Mouse (Mus musculus) forelimb bud, embryonic 11.5 days (tissue): ENCODE measurements around the gene Krt80.

Experiments
- DNase-seq: peaks from one replicate; pipeline ENCODE4 v3.0.0-alpha.2; 2012; ENCODE audit warnings: low read depth, low spot score

The Krt80 gene

GRCm38 (mm10) chr15:101317814-101318500 is 52.0 kb downstream of the Krt80 start:
- no peak for DNase-seq

- no peak for DNase-seq
These were observed 52.8 kb downstream of the Krt80 start for GRCm38 (mm10) chr15:101316913-101317813.

GRCm38 (mm10) chr15:101316279-101316912 is 53.6 kb downstream of the Krt80 start:
- no peak for DNase-seq

- DNase-seq: peak; percentile 93
These were observed 54.1 kb downstream of the Krt80 start for GRCm38 (mm10) chr15:101315832-101316231.

GRCm38 (mm10) chr15:101315378-101315777 is 54.6 kb downstream of the Krt80 start:
- no peak for DNase-seq

- no peak for DNase-seq
These were observed 58.0 kb downstream of the Krt80 start for GRCm38 (mm10) chr15:101312006-101312405.

- DNase-seq: no peak
These were observed 58.7 kb downstream of the Krt80 start for GRCm38 (mm10) chr15:101311087-101311770.

- no peak for DNase-seq
These were observed 60.5 kb downstream of the Krt80 start for GRCm38 (mm10) chr15:101309493-101309892.

- no peak for DNase-seq
These were observed 61.3 kb downstream of the Krt80 start for GRCm38 (mm10) chr15:101308440-101309348.

- DNase-seq: no peak
These were observed 63.5 kb downstream of the Krt80 start for GRCm38 (mm10) chr15:101306459-101306858.

- no peak for DNase-seq
These were observed 66.1 kb downstream of the Krt80 start for GRCm38 (mm10) chr15:101303830-101304229.

GRCm38 (mm10) chr15:101302201-101302600 is 67.8 kb downstream of the Krt80 start:
- no peak for DNase-seq

GRCm38 (mm10) chr15:101300128-101300527 is 69.8 kb downstream of the Krt80 start:
- DNase-seq: no peak

GRCm38 (mm10) chr15:101299480-101299960 is 70.4 kb downstream of the Krt80 start:
- DNase-seq: no peak

- peak; percentile 49 for DNase-seq
These were observed 71.4 kb downstream of the Krt80 start for GRCm38 (mm10) chr15:101298550-101298949.

- no peak for DNase-seq
These were observed 72.0 kb downstream of the Krt80 start for GRCm38 (mm10) chr15:101297988-101298387.
